Comparison of ENCODE assay signal across 10 mouse cellular contexts in genomic region chr3:66973391-66973943, GRCm38 (mm10). TPM values are rescaled to one million over a fixed set of nuclear protein-coding genes. Genes with fewer than 3 reads are reported as not detected.
DNase-seq lines count a peak whose midpoint lies in the region; ATAC-seq lines count a peak whose summit lies in the region.
"Had no signal": no experiment of that assay in that cellular context is flagged by ENCODE, and none has a peak within 500 bp of the region (broad histone marks: within the 10 kb centered on the region; RNA-seq: fewer than 3 reads in every experiment).

No protein-coding gene starts in this region.

- no peaks in the 10 kb centered on the region for H3K36me3 ChIP-seq in forebrain, embryonic 12.5 days (replicated peaks)
- no peaks in the 10 kb centered on the region for H3K36me3 ChIP-seq in liver, embryonic 12.5 days
- H3K36me3 ChIP-seq in midbrain, embryonic 16.5 days (ENCODE audit: control insufficient read depth, insufficient read depth, low read length): no peaks in the 10 kb centered on the region
- H3K36me3 ChIP-seq: G1E had no signal

- no peak for DNase-seq in frontal cortex, postnatal 10 days (ENCODE audit: low spot score in 2 of 2)
- peak; percentile 85 for DNase-seq in ZHBTc4 (ENCODE audit: low read depth, low spot score)
- DNase-seq in urinary bladder, adult 2 months (ENCODE audit: low spot score): peak; percentile 61

- 0% methylated on average over 59 of the region's 59 CpGs for WGBS in forebrain, embryonic 12.5 days
- under 1% methylated on average over 59 of the region's 59 CpGs for WGBS in liver, embryonic 12.5 days (ENCODE audit: insufficient replicate concordance)
- WGBS in midbrain, embryonic 16.5 days: under 1% methylated on average over 54 of the region's 59 CpGs

- H3K27ac ChIP-seq in forebrain, embryonic 12.5 days: no peak overlapping the region
- no peak overlapping the region for H3K27ac ChIP-seq in liver, embryonic 12.5 days
- peak overlapping the region; percentile 79 for H3K27ac ChIP-seq in midbrain, embryonic 16.5 days (ENCODE audit: low read length)

- peaks cover 68% of the 10 kb centered on the region for H3K27me3 ChIP-seq in forebrain, embryonic 12.5 days
- H3K27me3 ChIP-seq in liver, embryonic 12.5 days (replicated peaks): peaks cover 79% of the 10 kb centered on the region
- H3K27me3 ChIP-seq in midbrain, embryonic 16.5 days (ENCODE audit: control insufficient read depth, insufficient read depth, low read depth, low read length): peaks cover 11% of the 10 kb centered on the region

- H3K4me3 ChIP-seq in forebrain, embryonic 12.5 days (replicated peaks): peak overlapping the region; percentile 47
- H3K4me3 ChIP-seq in liver, embryonic 12.5 days: peak overlapping the region; percentile 51
- H3K4me3 ChIP-seq in midbrain, embryonic 16.5 days (ENCODE audit: low read depth, low read length): peak overlapping the region; percentile 50

- peak overlapping the region; percentile 44 for H3K9ac ChIP-seq in forebrain, embryonic 12.5 days
- H3K9ac ChIP-seq in liver, embryonic 12.5 days: no peak overlapping the region
- peak overlapping the region; percentile 75 for H3K9ac ChIP-seq in midbrain, embryonic 16.5 days (ENCODE audit: low read depth, low read length)

- peak; percentile 59; the same call in 1 of the 2 replicates for ATAC-seq in frontal cortex, adult (ENCODE audit: low TSS enrichment)
- ATAC-seq in forebrain, embryonic 12.5 days (ENCODE audit: low FRiP score): peak; percentile 78
- ATAC-seq in inflammation-experienced regulatory T-cells, adult 6 months: peak; percentile 75
- peak; percentile 60 for ATAC-seq in liver, embryonic 12.5 days
- peak; percentile 85 for ATAC-seq in midbrain, embryonic 16.5 days

- peaks cover 19% of the 10 kb centered on the region for H3K4me1 ChIP-seq in forebrain, embryonic 12.5 days
- 0 out of 2 replicates have a peak, but pooled peaks cover 14% of the 10 kb centered on the region for H3K4me1 ChIP-seq in liver, embryonic 12.5 days
- H3K4me1 ChIP-seq in midbrain, embryonic 16.5 days (ENCODE audit: control insufficient read depth, insufficient read depth, low read length): peaks cover 9% of the 10 kb centered on the region

- no peaks in the 10 kb centered on the region for H3K9me3 ChIP-seq in forebrain, embryonic 12.5 days
- H3K9me3 ChIP-seq in liver, embryonic 12.5 days (replicated peaks): no peaks in the 10 kb centered on the region
- no peaks in the 10 kb centered on the region for H3K9me3 ChIP-seq in midbrain, embryonic 16.5 days (replicated peaks; ENCODE audit: control insufficient read depth, low read length, poor library complexity, severe bottlenecking)

- peak overlapping the region; percentile 71 for H3K4me2 ChIP-seq in forebrain, embryonic 12.5 days
- peak overlapping the region; percentile 71 for H3K4me2 ChIP-seq in liver, embryonic 12.5 days
- peak overlapping the region; percentile 67 for H3K4me2 ChIP-seq in midbrain, embryonic 16.5 days (ENCODE audit: low read length)

RNA-seq across cellular contexts. Expression of gene Rsrc1, which starts 7.7 kb away (rescaled TPM):
- 40.3 and 44.5 TPM in 2 replicates for polyA plus RNA-seq in forebrain, embryonic 12.5 days (2016; fragmentation: Nextera tagmentation; extraction: Ambion mirVana)
- polyA plus RNA-seq in inflammation-experienced regulatory T-cells, adult 6 months (2017; shearing (Covaris generic)): 10 to 100 TPM; 43.1 to 52.8 (median 44.0) TPM
- polyA plus RNA-seq in liver, embryonic 12.5 days (2016; fragmentation: Nextera tagmentation; extraction: Ambion mirVana): 15.1 and 16.3 TPM in 2 replicates
- 42.4 and 44.3 TPM in 2 replicates for polyA plus RNA-seq in midbrain, embryonic 16.5 days (2015; fragmentation: Nextera tagmentation; extraction: Ambion mirVana)
- polyA plus RNA-seq in urinary bladder, adult 2 months (2012; rRNA removed): 8.0 and 13.2 TPM in 2 replicates

RNA-seq across cellular contexts. Expression of gene Shox2, which starts 8.1 kb away (rescaled TPM):
- polyA plus RNA-seq in forebrain, embryonic 12.5 days (2016; fragmentation: Nextera tagmentation; extraction: Ambion mirVana): 16.8 and 22.1 TPM in 2 replicates
- polyA plus RNA-seq in inflammation-experienced regulatory T-cells, adult 6 months (2017; shearing (Covaris generic)): not detected
- polyA plus RNA-seq in liver, embryonic 12.5 days (2016; fragmentation: Nextera tagmentation; extraction: Ambion mirVana): 0.17 and 0.24 TPM in 2 replicates
- 50.4 and 55.3 TPM in 2 replicates for polyA plus RNA-seq in midbrain, embryonic 16.5 days (2015; fragmentation: Nextera tagmentation; extraction: Ambion mirVana)
- polyA plus RNA-seq in urinary bladder, adult 2 months (2012; rRNA removed): 0.15 TPM in 1 of 2 replicates, not detected in the other
- polyA plus RNA-seq: large intestine, adult 2 months had no signal

Comparison
In these comparisons a context has a peak if more than half of its experiments do, and no peak if none do; other contexts are left out.
1. DNase-seq: peak in ZHBTc4 (single experiment) and urinary bladder, adult 2 months (single experiment); none in frontal cortex, postnatal 10 days (0 of 2).
2. RNA of gene Shox2, which starts 8.1 kb away (polyA plus RNA-seq): 50.4 to 55.3 TPM in midbrain, embryonic 16.5 days and 16.8 to 22.1 TPM in forebrain, embryonic 12.5 days; 0.17 to 0.24 TPM in liver, embryonic 12.5 days, 0.15 TPM in urinary bladder, adult 2 months and not detected in inflammation-experienced regulatory T-cells, adult 6 months; every median in the first group is over 10 times any median in the second.
3. Peak in every context shown above with its lines, with median percentiles within 50 percentile points of each other: ATAC-seq, H3K4me2 ChIP-seq and H3K4me3 ChIP-seq.